Mouse (Mus musculus) megakaryocyte, adult 5-6 weeks (primary cell): ENCODE results near the gene Osbpl3. TPM values are rescaled to one million over a fixed set of nuclear protein-coding genes. Genes with fewer than 3 reads are reported as not detected.
A peak's percentile ranks its signal among the peaks of the same experiment; 100 is the strongest.

Experiments used
- ATAC-seq: 2 replicates; pipeline ENCODE4 v1.8.0; 2016; ENCODE audit warnings: mild to moderate bottlenecking, inconsistent platforms; ENCODE audit not compliant: poor library complexity, severe bottlenecking
- total RNA-seq, 2 experiments: library from RNA; stranded (forward) in 1 of 2; stranded (reverse) in 1 of 2; fragments of 153-499, 151-499 nt in 1 of 2; fragments of 221-1000, 200-1000 nt in 1 of 2; gene quantifications; 2 replicates each; pipeline versions ENCODE4 v1.2.3 to v1.2.4; 2015 to 2017

Gene Osbpl3
- total RNA-seq, 2 experiments from 2014 or later: 10.7 to 15.5 TPM

DNA sequence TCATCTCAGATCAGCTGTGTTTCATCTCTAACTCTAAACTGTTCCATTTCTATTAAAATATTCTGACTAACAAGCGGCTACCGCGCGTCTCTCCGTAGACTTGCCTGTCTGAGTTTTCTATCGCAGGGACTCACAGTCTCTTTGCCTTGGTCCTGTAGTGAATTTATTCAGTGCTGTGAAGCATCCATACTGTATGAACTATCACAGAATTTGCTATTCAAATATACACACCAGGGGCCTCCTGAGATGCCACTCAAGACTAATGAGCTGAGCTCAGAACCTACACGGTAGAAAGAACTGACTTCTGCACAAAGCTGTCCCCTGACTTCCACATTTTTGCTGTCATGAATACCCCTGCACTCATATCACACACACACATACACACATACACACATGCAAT, 154.9 kb downstream of the Osbpl3 start:
- no peak for ATAC-seq

GRCm38 (mm10) chr6:50300622-50301021, 155.4 kb downstream of the Osbpl3 start:
- no peak for ATAC-seq

- peak; percentile 65 for ATAC-seq
These were observed 156.9 kb downstream of the Osbpl3 start for GRCm38 (mm10) chr6:50299071-50299470.

GRCm38 (mm10) chr6:50297671-50298070, 158.3 kb downstream of the Osbpl3 start:
- no peak for ATAC-seq

DNA sequence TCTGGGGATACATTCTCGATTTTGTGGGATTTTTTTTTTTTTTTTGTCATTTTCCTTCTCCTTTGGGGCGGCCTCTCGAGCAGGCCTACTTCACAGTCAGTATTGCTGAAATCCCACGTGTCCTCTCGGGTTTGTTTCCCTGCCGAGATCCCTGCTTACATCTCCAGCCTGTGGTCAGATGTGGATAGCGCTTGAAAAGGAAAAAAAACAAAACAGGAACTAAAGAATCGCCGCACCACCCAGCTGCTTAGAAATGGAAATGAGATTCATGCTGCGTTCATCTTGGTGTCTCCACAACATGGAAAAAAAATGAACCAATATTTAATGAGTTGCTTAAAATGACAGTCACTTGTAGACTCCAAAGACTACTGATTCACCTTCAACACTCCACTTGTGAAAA, 160.9 kb downstream of the Osbpl3 start:
- peak; percentile 48 for ATAC-seq

- ATAC-seq: peak; percentile 83
These were observed 161.9 kb downstream of the Osbpl3 start for GRCm38 (mm10) chr6:50294128-50294527.

DNA sequence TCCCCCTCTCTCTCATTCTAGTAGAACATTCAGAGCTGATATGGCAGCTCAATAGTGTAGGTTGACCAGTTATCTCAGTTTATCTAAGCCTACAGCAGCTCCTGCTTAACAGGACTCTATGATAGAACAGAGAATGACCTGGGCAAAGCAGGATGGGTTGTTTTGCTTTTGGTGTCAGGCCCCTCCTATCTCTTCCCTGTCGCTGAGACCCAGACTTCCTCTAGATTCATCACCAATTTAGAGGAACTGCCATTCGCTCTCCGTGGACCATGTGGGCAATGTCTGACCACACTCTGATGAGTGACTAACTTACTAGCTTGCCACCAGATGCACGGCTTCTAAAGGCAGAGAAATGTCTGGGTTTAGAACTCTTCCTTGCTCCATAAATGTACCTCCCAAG, 164.4 kb downstream of the Osbpl3 start:
- peak; percentile 88 for ATAC-seq

- no peak for ATAC-seq
These were observed 169.1 kb downstream of the Osbpl3 start for GRCm38 (mm10) chr6:50286881-50287280.

DNA sequence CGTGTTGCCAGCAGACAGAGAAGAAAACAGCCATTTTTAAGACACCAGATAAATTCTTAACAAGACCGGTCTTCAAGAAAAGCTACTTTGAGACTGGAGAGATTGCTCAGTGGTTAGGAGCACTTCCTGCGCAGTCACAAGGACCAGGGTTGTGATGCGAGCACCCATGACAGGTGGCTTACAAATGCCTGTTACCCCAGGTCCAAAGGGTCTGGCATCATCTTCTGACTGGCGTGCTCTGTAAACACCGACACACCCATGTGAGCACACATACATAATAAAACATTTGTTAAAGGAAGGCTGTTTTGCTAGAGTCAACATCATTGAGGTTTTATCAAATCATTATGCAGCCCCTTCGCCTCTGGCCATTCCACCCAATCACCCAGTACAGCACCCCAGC, 176.4 kb downstream of the Osbpl3 start:
- no peak for ATAC-seq

DNA sequence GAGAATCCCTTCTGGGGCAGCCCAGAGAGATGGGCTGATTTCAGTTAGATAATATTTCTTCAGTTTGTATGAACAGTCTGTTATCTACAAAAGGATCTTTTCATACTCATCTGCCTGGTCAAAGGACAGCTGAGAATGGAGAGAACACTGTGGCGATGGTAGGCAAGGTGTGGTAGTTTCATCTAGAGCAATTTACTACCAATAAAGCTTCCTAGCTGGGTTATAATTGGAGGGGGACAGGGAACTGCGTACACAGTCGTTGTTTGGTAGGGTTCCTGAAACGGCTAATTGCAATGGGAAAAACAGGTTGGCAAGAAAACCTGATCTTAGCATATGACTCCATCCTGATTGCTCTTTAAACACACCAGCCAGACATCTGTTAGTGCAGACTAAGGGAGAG, 182.1 kb downstream of the Osbpl3 start:
- ATAC-seq: no peak

DNA sequence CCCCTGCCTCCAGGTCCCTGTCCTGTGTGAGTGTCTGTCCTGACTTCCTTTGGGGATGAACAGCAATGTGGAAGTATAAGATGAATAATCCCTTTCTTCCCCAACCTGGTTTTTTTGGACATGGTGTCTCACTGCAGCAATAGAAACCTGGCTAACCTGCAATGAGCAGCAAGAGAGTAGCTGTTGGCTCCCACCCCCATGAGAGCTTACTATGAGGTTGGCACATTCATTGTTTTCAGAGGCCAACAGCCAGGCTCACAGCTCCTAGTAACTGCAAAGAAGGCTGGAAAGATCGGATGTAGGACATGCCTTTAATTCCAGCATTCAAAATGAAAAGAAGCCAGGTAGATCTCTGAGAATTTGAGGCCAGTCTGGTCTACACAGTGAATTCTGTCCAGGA, 182.6 kb downstream of the Osbpl3 start:
- ATAC-seq: no peak

DNA sequence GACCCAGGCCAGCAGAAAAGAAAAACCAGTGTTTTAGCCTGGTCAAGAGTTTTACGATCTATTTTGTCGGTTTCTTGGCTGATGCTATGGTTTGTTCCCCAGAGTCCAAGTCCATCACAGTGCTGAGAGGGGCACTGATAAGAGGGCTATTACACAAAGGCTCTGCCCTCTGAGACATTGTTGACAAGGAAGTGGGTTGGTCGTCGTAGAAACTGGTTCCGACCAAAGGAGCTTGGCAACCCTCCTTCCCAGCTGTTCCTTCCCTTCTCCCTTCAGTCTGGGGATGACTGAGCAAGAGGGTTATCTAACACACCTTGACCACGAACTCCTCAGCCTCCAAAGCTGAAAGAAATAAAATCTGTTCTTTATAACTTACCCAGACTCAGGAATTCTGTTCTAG, 192.3 kb downstream of the Osbpl3 start, which contains the start of gene Gsdme:
Gene Gsdme (minus strand): TSS at position 193 of the 400 bp plus-strand sequence.
- ATAC-seq: no peak

DNA sequence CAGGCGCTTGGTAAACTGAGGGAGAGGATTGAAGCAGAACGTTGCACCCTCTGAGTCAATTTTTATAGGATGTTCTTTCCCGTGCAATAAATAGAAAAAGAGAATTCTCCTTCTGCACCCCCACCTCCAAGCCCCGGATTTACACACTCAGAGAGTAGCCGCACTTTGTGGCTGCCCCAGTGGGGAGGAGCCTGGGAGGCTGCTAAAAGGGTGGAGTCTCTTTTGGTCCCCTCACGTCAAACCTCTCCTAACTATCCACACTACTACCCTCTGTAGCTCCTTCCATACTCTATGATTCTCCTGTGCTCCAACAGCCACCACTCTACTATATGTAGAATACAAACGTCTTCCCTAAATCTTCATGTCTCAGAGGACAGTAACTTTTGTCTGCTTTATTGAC, 193.7 kb downstream of the Osbpl3 start:
- ATAC-seq: no peak

GRCm38 (mm10) chr6:50261922-50262261, 194.1 kb downstream of the Osbpl3 start:
- ATAC-seq: no peak

DNA sequence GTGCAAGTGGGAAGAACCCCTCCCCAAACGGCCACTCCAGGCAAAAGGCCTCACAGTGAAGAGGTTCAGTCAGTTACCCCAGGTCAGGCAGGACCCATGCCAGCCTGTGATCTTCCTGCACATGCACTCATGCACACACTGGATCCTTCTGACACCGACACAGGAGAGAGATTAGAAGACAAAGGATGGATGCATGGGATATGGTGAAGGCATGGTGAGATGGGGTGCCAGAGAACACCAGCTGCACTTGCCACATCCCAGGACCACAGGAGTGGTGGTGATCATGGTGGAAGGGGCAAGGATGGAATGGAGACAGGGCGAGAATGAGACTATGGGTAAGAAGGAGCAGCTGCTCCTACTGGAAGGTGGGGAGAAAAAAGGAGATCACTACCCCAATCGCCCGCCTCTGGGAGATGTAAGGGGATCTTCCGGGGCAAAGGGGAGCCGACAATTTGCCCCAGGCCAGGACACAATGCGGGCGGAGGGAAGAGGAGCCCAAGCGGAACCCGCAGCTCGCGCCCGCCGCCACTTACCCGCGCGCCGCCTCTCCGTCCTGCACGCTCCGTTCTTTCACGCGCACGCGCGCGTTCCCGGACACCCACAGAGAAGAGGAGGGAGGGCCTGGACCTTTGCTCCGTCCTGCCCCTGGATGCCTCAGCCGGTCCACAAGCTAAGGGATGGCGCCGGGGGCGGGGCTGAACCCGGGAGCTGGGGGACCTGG, 194.6 kb downstream of the Osbpl3 start:
- peak; percentile 88 for ATAC-seq

- ATAC-seq: no peak
These were observed 200.6 kb downstream of the Osbpl3 start for GRCm38 (mm10) chr6:50255356-50255755.

- ATAC-seq: peak; percentile 73
These were observed 201.2 kb downstream of the Osbpl3 start for GRCm38 (mm10) chr6:50254723-50255184.

DNA sequence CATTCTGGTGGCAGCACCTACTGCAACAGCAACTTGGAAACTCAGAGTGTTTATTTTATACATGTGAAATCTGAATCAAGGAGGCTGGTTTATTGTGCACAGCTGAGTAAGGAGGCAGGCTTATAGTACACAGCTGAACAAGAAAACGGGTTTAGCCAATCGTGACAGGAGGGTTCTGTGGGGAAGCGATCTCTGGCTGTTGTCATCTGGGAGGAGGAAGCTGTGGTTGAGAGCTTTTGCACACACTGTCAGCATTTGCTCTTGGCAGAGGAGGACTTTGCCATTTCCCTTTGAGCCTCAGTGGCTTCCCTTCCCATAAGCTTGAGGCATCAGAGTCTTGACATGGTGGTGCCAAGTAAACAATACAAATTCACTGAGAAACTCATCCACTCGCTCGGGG, 203.3 kb downstream of the Osbpl3 start:
- peak; percentile 92 for ATAC-seq

- no peak for ATAC-seq
These were observed 208.2 kb downstream of the Osbpl3 start for GRCm38 (mm10) chr6:50247791-50248190.

DNA sequence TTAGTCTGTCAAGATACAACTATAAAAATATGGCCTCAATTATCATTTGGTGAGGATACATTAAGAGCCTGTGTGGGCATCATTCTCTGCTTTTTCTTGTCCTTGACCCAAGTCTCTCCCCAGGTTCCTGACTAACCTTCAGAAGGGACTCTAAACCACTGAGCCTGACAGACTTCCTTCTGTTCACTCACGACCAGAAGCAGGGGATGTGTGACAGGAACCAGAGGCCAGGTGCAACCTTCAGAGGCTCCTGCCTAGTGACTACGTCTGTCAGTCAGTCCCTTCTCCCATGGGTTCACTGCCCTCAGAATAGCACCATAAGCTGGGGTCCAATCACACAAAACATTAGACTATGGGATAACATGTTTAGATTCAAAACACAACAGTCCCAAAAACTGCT, 208.6 kb downstream of the Osbpl3 start:
- no peak for ATAC-seq

DNA sequence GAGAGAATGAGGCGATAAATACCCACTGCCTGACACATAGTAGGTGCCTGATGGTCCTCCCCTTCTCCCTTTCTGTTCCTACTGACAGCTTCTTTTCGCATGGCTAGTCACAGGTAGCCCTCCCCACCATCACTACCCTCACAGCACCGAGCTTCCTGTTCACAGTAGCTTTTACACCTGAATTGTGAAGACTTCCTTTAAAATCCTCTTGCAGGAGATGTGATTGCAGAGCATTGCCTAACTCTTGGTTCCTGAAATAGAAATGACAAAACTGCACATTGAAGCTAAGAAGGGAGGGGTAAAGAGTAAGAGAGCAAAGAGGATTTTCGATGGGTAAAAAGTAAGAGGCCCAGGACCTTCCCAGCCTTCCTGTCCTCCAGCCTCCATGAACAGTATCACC, 211.0 kb downstream of the Osbpl3 start:
- peak; percentile 95 for ATAC-seq

DNA sequence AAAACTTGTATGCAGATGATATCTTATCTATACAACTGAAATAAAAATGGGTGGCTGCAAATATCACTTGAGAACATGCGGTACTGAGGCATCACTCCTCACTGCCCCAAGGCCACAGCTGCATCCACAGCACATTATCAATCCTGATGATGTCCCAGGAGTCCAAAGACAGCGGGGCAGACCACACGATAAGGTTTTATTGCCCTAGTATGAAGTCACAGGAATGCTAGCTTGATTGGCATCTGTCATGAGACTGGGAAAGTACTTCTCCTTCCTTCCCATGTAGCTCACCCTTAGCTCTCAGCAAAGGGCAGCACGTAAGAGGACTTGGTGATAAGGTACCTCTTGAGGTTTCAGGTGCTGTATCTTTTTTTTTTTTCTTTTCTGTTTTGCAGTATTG, 211.9 kb downstream of the Osbpl3 start:
- no peak for ATAC-seq
